Mouse (Mus musculus): Measurements from ENCODE around the gene Ccl26.
A peak's percentile ranks its signal among the peaks of the same experiment; 100 is the strongest.
"Not testable (repeated sequence)": the region's sequence is repeated elsewhere in the genome, so short reads cannot be mapped to it uniquely, and the experiment has no call there.

Ccl26 gene

DNA sequence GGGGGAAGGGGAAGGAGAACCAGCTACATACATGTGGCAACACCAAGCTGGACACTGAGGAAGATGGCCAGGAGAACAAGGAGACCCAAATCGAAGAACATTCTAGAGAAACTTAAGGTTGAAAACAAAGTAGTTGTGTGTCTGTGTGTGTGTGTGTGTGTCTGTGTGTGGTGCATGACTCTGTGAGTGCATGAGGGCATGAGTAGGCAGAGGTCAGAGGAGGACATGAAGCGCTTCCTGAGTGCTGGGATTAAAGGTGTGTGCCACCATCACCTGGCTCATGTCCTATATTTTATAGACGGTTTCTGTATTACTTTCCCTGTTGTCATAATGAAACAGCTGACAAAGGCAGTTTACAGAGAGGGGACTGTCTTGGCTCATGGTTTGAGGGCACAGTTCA is at the start of gene Ccl26:
TSS of gene Ccl26 (minus strand) at position 101 of the 400 bp plus-strand sequence.
- no peak for DNase-seq (ENCODE audit: low read depth, low spot score)

DNA sequence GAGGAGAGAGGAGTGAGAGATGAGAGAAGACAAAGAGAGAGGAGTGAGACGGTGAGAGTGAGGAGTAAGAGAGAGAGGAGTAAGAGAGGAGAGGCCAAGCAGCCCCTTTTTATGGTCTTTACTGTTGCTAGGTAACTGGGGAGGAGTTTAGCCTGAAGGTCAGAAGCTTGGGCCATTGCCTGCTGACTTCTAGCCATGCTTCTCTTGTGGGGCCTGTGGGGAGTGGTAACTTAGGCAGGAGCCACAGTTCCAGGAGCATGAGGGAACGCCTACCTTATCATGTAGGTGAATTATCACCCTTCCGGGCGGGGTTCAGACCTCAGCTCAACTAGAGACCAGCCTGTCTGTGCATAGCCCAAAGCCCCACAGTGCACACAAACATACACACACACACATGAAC is 46.4 kb upstream of the Ccl26 start:
- no peak for DNase-seq (ENCODE audit: low read depth, low spot score)

DNA sequence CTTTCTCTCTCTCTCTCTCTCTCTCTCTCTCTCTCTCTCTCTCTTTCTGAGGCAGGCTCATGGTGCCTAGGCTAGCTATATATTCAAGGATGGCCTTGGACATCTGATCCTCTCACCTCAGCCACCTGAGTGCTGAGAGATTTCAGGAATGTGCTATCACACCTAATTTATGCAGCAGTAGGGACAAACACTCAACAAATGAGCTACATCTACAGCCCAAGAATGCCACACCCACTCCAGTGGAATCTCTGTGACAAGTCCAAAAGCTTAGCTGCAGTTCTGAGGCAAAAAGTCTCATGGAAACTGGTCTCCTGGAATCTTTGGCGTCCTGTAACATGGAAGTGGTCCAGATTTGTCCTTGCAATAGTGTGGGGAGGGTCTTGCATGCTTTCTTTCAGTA is 44.2 kb upstream of the Ccl26 start:
- no peak for DNase-seq (ENCODE audit: low read depth, low spot score)

DNA sequence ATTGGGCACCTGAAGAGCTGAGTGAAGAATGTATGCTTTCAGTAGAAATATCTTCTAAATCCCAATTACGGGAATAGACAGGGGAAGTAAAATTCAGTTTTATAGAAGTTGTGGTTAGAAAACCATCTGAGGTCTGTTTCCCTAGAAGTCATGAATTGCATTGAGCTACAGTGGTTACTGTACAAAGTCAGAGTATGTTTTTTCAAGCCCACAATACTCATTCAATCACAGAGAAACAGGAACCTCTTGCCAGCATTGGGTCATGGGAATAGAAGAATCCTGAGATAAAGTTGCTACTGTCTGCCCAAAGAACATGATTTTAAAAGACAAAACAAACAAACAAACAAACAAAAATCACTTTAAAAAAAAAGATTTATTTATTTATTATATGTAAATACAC is 43.3 kb upstream of the Ccl26 start:
- not testable (repeated sequence) for DNase-seq (ENCODE audit: low read depth, low spot score)

DNA sequence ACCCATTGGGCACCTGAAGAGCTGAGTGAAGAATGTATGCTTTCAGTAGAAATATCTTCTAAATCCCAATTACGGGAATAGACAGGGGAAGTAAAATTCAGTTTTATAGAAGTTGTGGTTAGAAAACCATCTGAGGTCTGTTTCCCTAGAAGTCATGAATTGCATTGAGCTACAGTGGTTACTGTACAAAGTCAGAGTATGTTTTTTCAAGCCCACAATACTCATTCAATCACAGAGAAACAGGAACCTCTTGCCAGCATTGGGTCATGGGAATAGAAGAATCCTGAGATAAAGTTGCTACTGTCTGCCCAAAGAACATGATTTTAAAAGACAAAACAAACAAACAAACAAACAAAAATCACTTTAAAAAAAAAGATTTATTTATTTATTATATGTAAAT is 41.3 kb upstream of the Ccl26 start:
- not testable (repeated sequence) for DNase-seq (ENCODE audit: low read depth, low spot score)

DNA sequence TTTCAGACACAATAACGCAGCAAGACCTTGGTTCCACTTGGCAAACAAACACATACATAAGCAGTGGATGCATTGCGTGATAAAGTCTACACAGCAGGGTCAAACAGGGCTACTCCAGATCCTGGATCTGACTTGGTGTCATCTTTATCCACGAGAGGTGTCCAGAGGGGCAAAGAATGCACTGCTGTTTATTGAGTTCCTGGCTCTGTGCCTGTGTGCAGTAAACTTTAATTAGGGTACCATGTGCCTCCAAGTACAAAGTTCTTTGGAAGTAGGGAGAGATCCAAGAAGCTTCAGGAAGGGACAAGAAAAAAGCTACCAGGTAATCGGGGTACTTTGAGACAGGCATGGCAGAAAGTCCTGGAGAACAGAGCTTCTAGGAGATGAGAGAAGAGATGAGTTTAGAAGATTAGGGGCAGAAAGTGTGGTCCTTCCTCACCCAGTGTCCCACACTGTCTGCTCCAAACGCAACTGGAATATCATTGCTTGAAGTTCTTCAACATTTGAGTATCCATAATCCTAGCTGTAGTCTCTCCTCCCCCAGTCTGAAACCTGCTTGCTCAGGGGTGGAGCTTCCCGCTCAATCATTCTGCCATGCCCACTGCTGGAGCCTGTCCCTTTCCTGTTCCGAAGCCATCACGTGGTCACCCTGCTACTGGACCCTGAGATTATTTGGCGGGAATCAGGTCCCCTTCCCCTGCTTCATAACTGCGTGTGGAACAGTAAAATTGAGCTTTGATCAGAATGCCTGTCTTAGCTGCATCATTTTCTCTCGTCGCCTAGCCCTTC is 26.8 kb upstream of the Ccl26 start:
- no peak for DNase-seq (ENCODE audit: low read depth, low spot score)

DNA sequence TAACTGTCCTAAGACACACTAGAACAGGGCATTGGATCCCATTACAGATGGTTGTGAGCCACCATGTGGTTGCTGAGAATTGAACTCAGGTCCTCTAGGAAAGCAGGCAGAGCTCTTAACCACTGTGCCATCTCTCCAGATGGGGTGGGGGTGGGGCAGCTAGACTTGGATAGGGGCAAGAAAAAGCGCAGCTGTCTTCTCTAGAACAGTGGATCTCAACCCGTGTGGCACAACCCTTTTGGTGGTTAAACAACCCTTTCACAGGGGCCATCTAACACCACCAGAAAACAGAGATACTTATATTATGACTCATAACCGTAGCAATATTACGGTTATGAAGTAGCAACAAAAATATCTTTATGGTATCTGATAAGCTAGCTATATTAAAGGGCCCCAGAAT is 24.4 kb upstream of the Ccl26 start:
- DNase-seq (ENCODE audit: low read depth, low spot score): no peak

DNA sequence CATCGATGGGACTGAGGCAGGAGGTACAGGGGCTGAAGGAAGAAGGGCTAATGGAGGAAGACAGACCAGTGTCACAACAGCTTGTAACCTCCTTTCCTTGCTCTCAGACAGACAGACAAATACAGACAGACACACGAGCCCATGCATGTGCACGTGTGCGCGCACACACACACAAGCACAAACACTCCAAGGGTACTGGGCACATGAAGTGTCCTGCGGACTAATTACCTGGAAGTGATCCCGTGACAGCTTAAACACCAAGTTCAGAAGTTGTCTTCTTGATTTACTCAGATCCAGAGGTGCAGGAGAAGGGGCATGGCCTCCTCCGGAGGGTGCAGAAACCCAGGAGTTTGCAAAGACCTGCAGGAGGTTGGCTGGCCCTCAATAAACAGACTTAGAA is 22.3 kb upstream of the Ccl26 start:
- no peak for DNase-seq (ENCODE audit: low read depth, low spot score)

DNA sequence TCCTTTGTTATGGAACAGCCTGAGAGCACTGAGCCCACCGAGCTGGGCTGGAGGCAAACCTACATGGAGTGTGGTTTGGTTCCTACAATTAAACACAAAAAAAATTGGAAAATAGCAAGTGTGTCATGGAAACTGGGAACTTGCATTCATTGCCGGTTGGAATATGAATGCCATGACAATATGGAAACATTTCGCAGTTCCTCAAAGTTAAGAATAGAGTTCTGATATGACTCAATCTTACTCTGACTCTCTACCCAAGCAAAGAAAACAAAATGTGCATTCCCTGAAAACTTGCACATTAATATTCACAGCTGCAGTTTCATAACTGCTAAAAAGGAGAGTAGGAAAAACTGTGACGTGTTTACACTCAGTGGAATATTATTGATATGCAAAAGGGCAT is 19.0 kb upstream of the Ccl26 start:
- peak; percentile 50 for DNase-seq (ENCODE audit: low read depth, low spot score)

DNA sequence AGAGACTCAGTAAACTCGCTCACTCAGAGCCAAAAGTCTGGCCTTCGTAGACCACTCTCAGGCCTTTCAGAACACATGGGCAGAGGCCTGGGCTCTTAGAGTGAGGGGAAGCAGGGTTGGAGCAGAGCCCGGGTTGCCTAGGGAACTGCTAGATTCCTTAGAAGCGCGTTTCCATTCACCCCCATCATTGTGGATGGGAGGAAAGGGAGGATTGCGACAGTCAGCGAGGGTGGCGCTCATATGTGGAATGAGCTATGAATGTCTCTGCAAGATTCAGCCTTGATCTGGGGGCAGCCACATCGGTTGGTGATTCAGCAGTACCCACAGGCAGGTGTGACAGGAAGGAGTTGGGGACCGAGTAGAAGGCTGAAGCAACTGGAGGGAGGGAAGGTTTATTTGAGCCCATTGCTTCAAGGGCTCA is 16.0 kb upstream of the Ccl26 start:
- peak; percentile 81 for DNase-seq (ENCODE audit: low read depth, low spot score)

DNA sequence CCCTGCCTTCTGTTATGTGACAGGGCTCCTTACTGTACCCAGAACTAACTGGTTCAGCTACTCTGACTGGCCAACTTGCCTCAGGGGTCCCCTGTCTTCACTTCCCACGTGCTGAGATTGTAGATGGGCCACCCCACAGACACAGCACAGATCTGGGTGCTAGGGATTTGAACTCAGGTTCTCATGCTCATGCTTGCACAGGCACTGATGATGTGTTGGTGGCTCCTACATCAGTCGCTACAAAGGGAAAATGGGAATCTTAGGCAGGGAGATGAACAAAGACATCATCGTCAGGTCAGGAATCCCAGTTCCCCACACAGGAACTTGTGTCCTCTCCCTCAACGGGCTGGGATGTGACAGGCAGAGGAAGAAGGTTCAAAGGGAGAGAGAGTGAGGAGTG is 12.7 kb upstream of the Ccl26 start:
- no peak for DNase-seq (ENCODE audit: low read depth, low spot score)

DNA sequence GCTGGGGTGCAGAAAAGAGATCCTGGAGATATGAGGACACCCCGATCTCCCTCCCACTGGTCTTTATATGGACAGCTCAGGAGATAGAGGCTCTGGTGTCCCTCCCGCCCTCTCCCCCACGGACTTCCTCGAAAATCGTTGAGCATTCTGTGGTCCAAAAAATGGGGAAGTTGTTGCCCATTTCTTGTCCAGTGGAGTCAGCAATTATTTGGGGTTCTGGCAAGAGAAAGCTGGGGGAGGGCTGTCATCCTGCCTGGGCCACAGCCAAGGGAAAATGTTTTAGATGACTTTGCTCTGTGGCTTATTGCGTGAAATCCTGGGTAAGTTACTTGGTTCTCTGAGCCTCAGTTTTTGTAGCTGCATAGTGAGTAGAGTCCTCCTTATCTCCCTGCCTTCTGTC is 9.6 kb upstream of the Ccl26 start, which contains the start of gene Ccl24:
TSS of gene Ccl24 (minus strand) at position 44 of the 400 bp plus-strand sequence.
- DNase-seq (ENCODE audit: low read depth, low spot score): peak; percentile 20

DNA sequence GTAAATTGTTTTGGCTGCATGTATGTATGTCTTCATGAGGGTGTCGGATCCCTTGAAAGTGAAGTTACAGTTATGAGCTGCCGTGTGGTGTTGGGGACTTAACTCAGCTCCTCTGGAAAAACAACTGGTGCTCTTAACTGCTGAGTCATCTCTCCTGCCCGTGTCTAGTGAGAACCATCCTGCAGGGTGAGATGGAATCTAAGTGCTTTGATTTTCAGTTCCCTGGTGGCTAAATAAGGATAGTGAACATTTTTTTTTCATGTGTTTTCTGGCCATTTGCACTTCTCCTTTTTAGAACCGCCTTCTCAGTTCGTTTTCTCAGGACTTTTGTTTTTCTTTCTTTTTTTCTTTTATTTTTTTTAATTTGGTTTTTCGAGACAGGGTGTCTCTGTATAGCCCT is 5.3 kb upstream of the Ccl26 start:
- DNase-seq (ENCODE audit: low read depth, low spot score): peak; percentile 78

DNA sequence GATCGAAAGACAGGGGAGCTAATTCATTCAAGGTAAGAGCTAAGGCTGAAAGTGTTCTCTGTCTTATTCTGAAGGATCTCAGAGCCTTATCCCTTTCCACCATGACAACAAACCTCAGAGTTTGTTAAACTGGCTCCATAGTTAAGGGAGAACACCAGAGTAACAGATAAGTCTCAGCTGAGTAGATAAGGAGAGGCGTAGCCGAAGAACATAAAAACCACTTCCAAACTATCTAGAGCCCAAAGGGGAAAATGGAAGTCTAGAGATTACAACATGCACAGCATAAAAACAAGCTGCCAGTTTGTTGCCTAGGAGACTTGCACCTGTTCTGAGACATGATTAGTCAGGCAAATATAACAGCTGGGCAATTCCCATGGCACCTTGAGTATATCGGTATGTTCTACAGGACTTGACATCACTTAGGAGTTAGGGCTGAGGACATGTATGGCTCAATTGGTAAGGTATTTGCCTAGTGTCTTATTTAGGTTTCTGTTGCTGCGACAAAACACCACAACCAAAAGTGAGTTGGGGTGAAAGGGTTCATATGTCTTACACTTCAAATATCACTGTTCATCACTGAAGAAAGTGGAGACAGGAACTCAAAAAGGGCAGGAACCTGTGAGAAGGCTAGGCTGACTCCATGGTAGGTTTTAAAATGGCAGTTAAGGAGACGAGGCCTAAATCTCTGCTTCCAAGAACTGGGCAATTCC is 4.3 kb upstream of the Ccl26 start:
- DNase-seq (ENCODE audit: low read depth, low spot score): no peak

DNA sequence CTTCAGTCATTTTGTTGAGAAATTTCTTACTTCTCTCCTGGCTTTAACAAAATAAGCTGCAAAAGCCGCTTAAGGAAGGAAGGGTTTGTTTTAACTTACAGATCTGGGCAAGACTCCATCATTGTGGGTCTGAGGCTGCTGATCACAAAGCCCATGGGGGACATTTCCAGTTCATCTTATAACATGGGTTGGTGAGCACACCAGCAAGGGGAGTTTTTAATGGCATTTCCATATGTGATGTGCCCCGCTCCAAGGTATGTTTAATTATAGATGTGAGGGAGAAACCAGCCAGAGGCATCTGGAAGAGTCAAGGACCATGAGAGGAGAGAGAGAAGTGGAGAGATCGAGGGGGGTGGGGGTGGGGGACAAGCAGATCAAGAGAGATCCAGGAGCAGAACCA is 5.7 kb downstream of the Ccl26 start:
- peak; percentile 33 for DNase-seq (ENCODE audit: low read depth, low spot score)

DNA sequence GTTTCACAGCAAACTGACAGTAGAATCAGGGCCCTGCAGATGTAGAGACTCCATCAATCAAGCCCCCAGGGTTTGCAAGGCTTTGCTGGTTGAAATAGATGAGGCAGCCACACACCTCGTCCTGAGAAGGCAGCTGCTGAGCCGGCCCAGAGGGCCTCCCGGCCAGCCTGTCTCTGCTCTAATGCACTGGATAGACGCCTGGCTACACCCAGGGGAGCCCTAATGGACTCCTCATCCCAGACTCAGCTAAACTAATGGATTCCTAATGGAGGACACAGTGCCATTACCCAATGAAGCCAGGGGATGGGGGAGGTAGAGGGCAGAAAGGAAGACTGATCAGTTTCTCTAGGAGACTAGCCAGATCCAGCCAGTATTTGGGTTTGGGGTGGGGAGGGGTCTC is 6.3 kb downstream of the Ccl26 start:
- no peak for DNase-seq (ENCODE audit: low read depth, low spot score)

DNA sequence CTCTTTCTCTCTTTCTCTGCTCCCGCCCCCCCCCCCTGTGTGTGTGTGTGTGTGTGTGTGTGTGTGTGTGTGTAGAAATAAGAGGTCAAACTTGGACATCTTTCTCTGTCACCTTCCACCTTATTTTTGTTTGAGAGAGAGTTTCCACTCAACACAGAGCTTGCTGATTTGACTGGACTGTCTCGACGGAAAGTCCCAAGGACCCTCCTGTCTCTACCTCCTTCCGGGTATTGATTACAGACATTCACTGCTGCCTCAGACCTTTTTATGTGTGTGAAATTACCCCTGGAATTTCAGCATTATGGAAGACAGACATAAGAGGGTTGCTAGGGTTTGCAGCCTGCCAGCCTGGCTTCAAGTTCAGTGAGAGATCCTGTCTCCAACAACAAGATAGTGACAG is 7.1 kb downstream of the Ccl26 start:
- no peak for DNase-seq (ENCODE audit: low read depth, low spot score)

DNA sequence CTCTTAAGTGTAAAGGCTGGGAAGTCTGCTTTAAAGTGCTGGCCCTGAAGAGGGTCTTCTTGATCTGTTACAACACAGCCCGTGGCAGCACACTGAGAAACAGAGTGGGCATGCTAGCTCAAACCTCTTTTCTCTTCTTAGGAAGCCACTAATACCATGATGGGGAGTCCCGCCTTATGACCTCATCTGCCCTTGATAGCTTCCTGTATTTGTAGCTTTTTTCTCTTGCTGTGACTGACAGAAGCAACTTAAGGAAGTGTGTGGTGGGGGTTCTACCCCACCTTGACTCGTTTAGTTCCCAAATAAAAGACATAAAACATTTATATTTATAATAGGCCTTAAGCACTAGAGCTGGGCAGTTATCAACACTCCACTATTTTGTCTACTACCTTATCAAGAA is 11.8 kb downstream of the Ccl26 start:
- DNase-seq (ENCODE audit: low read depth, low spot score): no peak

DNA sequence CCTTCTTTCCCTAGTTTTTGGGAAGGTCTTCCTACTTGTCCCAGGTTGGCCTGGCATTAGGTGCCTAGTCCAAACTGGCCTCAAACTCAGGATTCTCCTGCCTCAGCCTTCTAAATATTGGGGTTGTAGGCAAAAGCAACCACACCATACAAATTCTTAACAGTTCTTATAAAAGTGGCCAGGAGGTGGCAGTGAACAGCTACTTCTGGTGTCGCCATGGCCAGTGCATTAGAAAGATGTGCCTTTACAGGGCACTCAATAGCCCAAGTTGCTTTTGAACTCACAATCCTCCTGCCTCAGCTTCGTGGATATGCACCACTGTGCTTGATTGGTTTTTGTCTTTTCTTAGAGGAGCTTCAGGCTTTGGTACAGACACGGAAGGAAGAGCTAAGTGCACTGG is 12.5 kb downstream of the Ccl26 start:
- peak; percentile 51 for DNase-seq (ENCODE audit: low read depth, low spot score)

DNA sequence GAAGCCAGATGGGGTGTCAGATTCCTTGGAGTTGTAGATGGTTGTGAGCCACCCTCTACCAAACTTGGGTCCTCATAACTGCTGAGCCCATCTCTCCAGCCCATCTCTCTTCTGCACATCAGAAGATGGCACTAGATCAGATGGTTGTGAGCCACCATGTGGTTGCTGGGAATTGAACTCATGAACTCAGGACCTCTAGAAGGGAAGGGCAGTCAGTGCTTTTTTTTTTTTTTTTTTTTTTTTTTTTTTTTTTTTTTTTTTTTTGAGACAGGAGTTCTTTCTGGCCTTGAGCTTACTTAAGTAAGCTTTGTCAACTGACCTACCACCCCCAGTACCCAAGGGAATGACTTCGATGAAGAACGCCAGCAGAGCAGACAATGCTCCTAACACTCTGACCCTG is 15.4 kb downstream of the Ccl26 start:
- DNase-seq (ENCODE audit: low read depth, low spot score): no peak

DNA sequence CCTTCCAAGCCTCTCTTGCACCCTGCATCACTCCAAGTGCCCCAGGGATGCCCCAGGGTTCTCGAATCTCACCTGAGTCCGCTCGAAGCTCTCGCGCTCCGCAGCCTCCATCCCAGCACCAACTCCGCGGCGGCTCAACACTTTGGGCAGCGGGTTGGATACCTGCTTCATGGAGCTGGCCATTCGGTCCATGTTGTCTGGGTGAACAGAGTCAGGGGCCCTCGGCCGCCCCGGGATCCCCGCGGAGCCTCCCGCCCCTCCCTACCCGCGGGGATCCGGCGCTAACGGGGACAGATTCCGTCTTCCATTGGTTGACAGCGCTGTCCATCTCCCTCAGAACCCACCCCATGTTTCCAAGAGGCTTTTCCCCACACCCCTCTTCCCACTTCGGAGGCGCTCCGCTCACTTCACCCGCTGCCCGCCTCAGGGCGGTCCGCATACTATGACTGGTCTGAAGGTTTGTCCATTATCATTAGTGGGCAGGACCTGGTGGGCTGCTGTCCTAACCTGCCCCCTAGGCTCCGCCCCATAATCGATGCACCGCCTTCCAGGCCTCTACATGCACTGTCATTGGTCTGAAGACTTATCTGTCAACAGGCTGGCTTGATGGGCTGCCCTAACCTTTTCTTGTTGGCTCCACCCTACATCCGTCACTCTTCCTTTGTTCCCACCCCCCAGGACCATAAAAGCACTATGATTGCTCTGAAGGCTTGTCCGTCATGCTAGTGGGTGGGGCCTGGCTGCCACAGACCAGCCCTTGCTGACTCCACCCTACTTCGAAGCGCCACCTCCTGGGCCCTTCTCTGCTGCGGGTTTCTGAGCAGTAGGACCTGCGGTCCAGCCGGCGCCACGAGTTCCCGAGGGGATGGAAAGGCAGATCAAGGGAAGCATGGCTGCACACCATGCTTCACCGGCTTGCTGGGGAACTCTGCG is 18.2 kb downstream of the Ccl26 start, which contains the start of gene Hip1:
TSS of gene Hip1 (minus strand) at position 256 of the 933 bp plus-strand sequence.
- DNase-seq (ENCODE audit: low read depth, low spot score): peak; percentile 100

DNA sequence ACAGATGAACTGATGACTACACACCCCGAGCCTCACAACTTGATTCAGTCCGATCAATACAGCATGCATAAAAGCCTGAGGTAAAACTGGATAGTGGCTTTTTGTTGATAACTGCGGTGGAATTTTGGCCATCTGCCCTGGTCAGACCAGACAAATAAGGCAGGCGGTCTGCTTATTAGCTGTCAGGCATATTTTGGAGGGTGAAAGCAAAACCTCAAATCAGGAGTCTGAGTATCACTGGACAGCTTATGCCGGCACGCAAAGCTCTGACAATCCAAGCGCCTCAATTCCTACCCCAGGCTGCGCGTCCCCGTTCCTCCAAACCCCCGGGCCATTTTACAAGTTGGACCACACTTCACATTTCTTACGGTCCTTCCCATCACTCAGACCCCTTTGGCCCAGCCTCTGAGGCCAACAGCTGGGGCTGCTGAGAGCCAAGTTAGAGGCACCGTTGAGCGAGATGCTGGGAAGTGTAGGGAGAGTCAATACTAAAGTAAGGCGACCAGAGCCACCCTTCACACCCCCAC is 19.3 kb downstream of the Ccl26 start:
- no peak for DNase-seq (ENCODE audit: low read depth, low spot score)
